Mouse (Mus musculus) lung, embryonic 14.5 days (tissue): ENCODE measurements around the gene Lep. TPM values are rescaled to one million over a fixed set of nuclear protein-coding genes. Genes with fewer than 3 reads are reported as not detected.

ENCODE experiments used
- ATAC-seq: fragments of 200-750 bp; cut with Nextera tagmentation; 2 replicates; pipeline ENCODE4 v1.8.0; 2017; ENCODE audit warnings: mild to moderate bottlenecking, moderate TSS enrichment, moderate library complexity; ENCODE audit not compliant: insufficient read depth
- DNase-seq: peaks from one replicate; pipeline ENCODE4 v3.0.0-alpha.2; 2015
- H3K27ac ChIP-seq: fragments of 300-500 bp; sonication (generic); 2 replicates; pipeline ENCODE4 v1.5.1; 2014; ENCODE audit warnings: low read depth, mild to moderate bottlenecking, moderate library complexity
- H3K27me3 ChIP-seq: fragments of 300-500 bp; sonication (generic); 2 replicates; pipeline ENCODE4 v1.6.1; 2014; ENCODE audit warnings: low read length, control low read depth; ENCODE audit not compliant: insufficient read depth
- H3K36me3 ChIP-seq: fragments of 300-500 bp; sonication (generic); 2 replicates; pipeline ENCODE4 v1.6.1; 2014; ENCODE audit warnings: control low read depth; ENCODE audit not compliant: insufficient read depth
- H3K4me1 ChIP-seq: fragments of 300-500 bp; sonication (generic); 2 replicates; pipeline ENCODE4 v1.6.1; 2014; ENCODE audit warnings: antibody characterized with exemption, control low read depth; ENCODE audit not compliant: insufficient read depth
- H3K4me2 ChIP-seq: fragments of 300-500 bp; sonication (generic); 2 replicates; pipeline ENCODE4 v1.6.1; 2014; ENCODE audit warnings: mild to moderate bottlenecking
- H3K4me3 ChIP-seq: fragments of 300-500 bp; sonication (generic); 2 replicates; pipeline ENCODE4 v1.5.1; 2014; ENCODE audit warnings: low read depth, low read length
- H3K9ac ChIP-seq: fragments of 300-500 bp; sonication (generic); 2 replicates; pipeline ENCODE4 v1.6.1; 2014
- H3K9me3 ChIP-seq: fragments of 300-500 bp; sonication (generic); 2 replicates; pipeline ENCODE4 v1.6.1; 2016; ENCODE audit warnings: low read depth, low read length, control low read depth
- CTCF ChIP-seq: IDR thresholded peaks from 2 replicates; pipeline ENCODE4 v1.5.1; 2016; ENCODE audit warnings: antibody characterized with exemption, low read depth
- WGBS: fragments of 180-500 bp; shearing (Covaris S2); extraction: QIAGEN DNeasy Blood & Tissue Kit; methylation state at CpG from one replicate; pipeline ENCODE4 v1.1.7; 2014; 5-methylcytosine and 5-hydroxymethylcytosine counted together
- polyA plus RNA-seq: library from polyadenylated mRNA; unstranded; fragments of >200 nt; fragmentation: Nextera tagmentation; extraction: Ambion mirVana; gene quantifications from 2 replicates; pipeline ENCODE4 v1.2.1, GENCODE M21; 2014

Lep gene
- polyA plus RNA-seq, 1 experiment from 2014 or later = not detected

DNA sequence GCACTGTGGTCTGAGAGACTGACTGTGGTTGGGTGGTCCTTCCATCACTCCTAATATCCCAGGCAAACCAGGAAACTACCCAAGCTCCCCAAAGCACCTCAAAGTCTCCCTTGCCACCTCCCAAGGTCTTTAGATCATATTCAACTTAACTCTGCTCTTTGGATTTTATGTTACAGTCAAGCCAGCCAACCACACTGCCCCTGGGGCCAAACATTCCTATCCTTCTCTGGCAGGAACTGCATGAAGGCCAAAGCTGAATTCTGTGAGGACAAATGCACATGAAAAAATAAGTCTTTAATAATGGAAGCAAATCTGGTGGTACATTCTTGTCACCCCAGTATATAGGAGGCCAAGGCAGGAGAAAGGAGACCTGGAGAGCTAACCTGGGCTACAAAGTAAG is 16.0 kb upstream of the Lep start:
- DNase-seq (no peak), ATAC-seq (no peak)
- no peak for TF ChIP-seq CTCF
- Histone ChIP-seq H3K4me3 (no peak overlapping the region), H3K27me3 (no peaks in the 10 kb centered on the region), H3K4me2 (no peak overlapping the region), H3K9me3 (no peaks in the 10 kb centered on the region), H3K4me1 (no peaks in the 10 kb centered on the region), H3K36me3 (no peaks in the 10 kb centered on the region), H3K9ac (no peak overlapping the region), H3K27ac (no peak overlapping the region)

DNA sequence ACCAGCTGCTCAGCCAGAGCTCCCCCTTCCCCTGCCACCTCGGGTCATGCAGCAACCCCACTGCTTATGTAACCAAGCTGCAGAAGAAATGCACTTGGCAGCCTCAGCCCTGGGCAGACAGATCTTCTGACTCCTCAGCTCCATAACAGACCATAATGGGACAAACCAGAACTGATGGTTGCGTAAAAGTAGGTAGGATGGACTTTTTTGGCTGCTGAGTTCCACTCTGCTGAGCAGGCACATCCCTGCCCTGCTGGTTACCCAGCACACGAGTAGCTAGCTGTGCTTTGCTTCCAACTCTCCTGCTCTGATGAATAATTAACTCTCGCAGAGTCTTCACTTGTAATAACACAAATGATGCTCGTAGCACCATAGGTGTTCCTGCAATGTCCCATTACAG is 10.1 kb upstream of the Lep start:
- WGBS = 59% methylated on average over 5 of the region's 5 CpGs
- H3K4me2 ChIP-seq = no peak overlapping the region
- H3K27me3 ChIP-seq = no peaks in the 10 kb centered on the region
- H3K27ac ChIP-seq = no peak overlapping the region
- no peak overlapping the region for H3K9ac ChIP-seq
- H3K9me3 ChIP-seq = no peaks in the 10 kb centered on the region
- no peak for DNase-seq
- H3K4me1 ChIP-seq = no peaks in the 10 kb centered on the region
- no peak for ATAC-seq
- no peaks in the 10 kb centered on the region for H3K36me3 ChIP-seq
- no peak overlapping the region for H3K4me3 ChIP-seq
- TF ChIP-seq CTCF = no peak

DNA sequence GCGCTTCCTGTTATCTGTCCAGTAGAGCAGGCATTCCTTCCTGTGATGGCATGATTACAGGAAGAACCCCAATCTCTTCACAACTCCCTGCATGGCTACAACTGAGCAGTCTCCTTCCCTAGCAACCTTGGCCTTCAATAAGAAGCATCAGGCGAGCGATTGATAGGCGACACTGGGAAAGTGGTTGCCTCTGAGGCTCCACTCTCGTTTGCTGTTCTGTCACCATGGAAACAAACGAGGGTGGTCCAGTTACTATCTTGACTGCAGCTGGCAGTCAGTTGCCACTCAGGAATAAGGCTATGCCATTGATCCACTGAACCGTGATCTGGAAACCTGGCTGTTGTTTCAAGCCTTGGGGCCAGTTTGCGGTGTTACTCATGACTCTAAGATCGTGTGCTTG is 7.8 kb upstream of the Lep start:
- TF ChIP-seq CTCF = no peak
- 60% methylated on average over 9 of the region's 9 CpGs for WGBS
- no peaks in the 10 kb centered on the region for H3K4me1 ChIP-seq
- no peaks in the 10 kb centered on the region for H3K9me3 ChIP-seq
- no peaks in the 10 kb centered on the region for H3K36me3 ChIP-seq
- ATAC-seq = no peak
- DNase-seq = no peak
- no peaks in the 10 kb centered on the region for H3K27me3 ChIP-seq
- H3K27ac ChIP-seq = no peak overlapping the region
- H3K4me2 ChIP-seq = no peak overlapping the region
- H3K9ac ChIP-seq = no peak overlapping the region
- no peak overlapping the region for H3K4me3 ChIP-seq

DNA sequence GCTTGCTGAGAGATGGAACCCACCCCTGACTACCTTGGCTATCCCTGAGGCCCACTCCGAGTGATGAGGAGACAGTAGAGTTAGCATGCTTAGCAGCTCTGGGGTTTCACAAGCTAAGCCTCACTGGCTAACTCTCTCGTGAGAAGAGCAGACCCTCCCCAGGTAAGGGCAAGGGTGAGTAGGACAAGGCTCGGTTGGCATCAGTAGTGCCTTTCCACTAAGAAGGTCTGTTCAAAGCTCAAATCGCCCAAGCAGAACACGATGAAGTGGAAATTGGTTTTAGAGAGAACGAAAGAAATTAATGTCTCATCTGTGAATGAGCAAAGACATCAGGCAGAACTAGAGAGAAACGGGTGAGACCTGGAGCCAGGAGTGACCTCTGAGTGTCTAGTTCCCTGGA is 6.8 kb upstream of the Lep start:
- WGBS = 75% methylated on average over 7 of the region's 7 CpGs
- ATAC-seq (no peak), DNase-seq (no peak)
- no peak for TF ChIP-seq CTCF
- Histone ChIP-seq H3K36me3 (no peaks in the 10 kb centered on the region), H3K4me1 (no peaks in the 10 kb centered on the region), H3K27me3 (no peaks in the 10 kb centered on the region), H3K4me3 (no peak overlapping the region), H3K9me3 (no peaks in the 10 kb centered on the region), H3K27ac (no peak overlapping the region), H3K4me2 (no peak overlapping the region), H3K9ac (no peak overlapping the region)

DNA sequence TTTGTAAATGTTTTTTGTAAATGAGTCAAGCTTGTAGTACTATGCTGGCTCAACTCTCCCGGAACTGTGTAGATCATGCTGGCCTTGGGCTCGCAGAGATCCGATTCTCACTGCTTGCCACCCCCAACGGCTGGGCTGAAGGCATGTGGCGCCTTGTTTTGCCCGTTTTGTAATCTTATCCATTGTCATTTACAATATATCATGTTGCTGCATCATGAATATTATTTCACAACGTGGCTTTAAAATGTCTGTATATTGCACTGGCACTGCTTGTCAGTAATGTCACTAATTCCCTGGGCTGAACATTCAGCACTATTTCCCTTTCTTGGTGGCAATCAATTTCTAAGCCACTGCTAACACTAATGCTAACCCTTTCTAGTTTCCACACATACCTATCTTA is 3.6 kb upstream of the Lep start:
- H3K4me2 ChIP-seq = no peak overlapping the region
- H3K27ac ChIP-seq = no peak overlapping the region
- no peaks in the 10 kb centered on the region for H3K27me3 ChIP-seq
- 78% methylated on average over 7 of the region's 7 CpGs for WGBS
- H3K9ac ChIP-seq = no peak overlapping the region
- DNase-seq (no peak), ATAC-seq (no peak)
- H3K36me3 ChIP-seq = no peaks in the 10 kb centered on the region
- H3K4me3 ChIP-seq = no peak overlapping the region
- H3K4me1 ChIP-seq = no peaks in the 10 kb centered on the region
- no peaks in the 10 kb centered on the region for H3K9me3 ChIP-seq
- TF ChIP-seq CTCF = no peak

DNA sequence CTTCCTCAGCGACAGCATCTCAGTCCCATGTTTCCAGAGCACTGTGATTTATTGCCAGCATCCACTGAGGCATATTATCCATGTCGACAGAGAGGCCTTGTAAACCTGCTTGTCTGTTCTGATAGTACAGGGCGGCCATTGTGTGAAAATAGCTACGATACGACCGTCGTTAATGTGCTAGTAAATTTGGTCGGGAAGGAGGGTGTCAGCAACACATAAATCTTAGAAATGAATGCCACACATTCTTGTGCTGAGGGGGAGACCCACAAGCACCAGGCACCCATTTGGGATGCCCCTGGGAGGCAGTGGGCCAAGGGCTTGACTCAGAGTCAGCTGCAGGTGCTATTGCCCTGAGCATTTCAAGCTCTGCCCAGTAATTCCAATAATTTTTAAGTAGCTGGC is 6.4 kb downstream of the Lep start:
- no peaks in the 10 kb centered on the region for H3K4me1 ChIP-seq
- TF ChIP-seq CTCF = no peak
- no peak overlapping the region for H3K9ac ChIP-seq
- H3K4me3 ChIP-seq = no peak overlapping the region
- 66% methylated on average over 8 of the region's 8 CpGs for WGBS
- H3K27ac ChIP-seq = no peak overlapping the region
- H3K4me2 ChIP-seq = no peak overlapping the region
- H3K36me3 ChIP-seq = no peaks in the 10 kb centered on the region
- ATAC-seq = no peak
- H3K9me3 ChIP-seq = no peaks in the 10 kb centered on the region
- no peaks in the 10 kb centered on the region for H3K27me3 ChIP-seq
- no peak for DNase-seq

DNA sequence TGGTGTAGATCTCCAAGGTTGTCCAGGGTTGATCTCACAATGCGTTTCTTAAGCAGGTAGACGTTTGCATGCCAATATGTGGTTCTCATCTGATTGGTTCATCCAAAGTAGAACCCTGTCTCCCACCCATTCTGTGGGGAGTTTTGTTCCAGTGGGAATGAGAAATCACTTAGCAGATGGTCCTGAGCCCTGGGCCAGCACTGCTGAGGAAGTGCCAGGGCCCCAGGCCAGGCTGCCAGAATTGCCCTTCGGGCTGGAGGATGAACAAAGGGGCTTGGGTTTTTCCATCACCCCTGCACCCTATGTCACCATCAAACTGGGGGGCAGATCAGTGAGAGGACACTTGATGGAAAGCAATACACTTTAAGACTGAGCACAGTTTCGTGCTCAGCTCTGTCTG is 12.2 kb downstream of the Lep start:
- no peak for TF ChIP-seq CTCF
- no peaks in the 10 kb centered on the region for H3K27me3 ChIP-seq
- no peak for DNase-seq
- H3K9me3 ChIP-seq = no peaks in the 10 kb centered on the region
- H3K9ac ChIP-seq = no peak overlapping the region
- no peak for ATAC-seq
- no peaks in the 10 kb centered on the region for H3K4me1 ChIP-seq
- H3K36me3 ChIP-seq = no peaks in the 10 kb centered on the region
- H3K4me2 ChIP-seq = no peak overlapping the region
- no peak overlapping the region for H3K4me3 ChIP-seq
- WGBS = 83% methylated on average over 4 of the region's 4 CpGs
- no peak overlapping the region for H3K27ac ChIP-seq

DNA sequence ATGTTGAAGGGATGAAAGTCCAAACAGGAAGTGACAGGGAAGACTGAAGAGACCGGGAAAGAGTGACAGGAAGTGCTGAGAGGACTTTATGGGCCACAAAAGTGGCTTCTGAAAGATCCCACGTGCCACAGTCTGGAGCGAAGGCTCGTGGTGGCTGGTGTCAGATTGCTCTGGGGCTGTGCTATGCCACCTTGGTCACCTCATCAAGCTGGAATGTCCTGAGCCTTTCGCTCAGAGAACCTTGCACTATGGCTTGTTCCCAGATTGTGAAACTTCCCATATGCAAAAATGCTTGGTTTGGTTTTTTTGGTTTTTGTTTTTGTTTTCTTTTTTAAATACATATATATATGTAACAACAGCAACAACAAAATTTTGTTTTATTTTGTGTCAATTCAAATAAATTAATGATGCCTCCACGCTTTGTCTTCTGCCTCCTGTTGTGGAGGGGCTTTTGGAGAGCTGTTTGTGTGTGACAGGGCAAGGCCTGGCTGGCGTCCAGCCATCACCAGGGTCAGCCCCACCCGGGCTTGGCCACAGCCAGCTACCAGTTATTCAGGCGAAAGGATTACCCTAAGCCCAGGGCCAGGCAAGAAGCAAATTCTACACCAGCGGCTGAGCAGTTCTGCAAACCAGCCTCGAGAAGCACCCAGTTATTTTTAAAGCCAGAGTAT is 13.6 kb downstream of the Lep start:
- Histone ChIP-seq H3K9ac (no peak overlapping the region), H3K9me3 (no peaks in the 10 kb centered on the region), H3K4me3 (no peak overlapping the region), H3K27ac (no peak overlapping the region), H3K27me3 (no peaks in the 10 kb centered on the region), H3K36me3 (no peaks in the 10 kb centered on the region), H3K4me2 (no peak overlapping the region), H3K4me1 (no peaks in the 10 kb centered on the region)
- WGBS = 50% methylated on average over 11 of the region's 11 CpGs
- ATAC-seq (no peak), DNase-seq (no peak)
- TF ChIP-seq CTCF = no peak
